Mouse (Mus musculus): ENCODE data around the gene Cbll1. TPM values are rescaled to one million over a fixed set of nuclear protein-coding genes. Genes with fewer than 3 reads are reported as not detected.
"Not testable (repeated sequence)": the region's sequence is repeated elsewhere in the genome, so short reads cannot be mapped to it uniquely, and the experiment has no call there.

The Cbll1 gene
- polyA plus RNA-seq, 1 experiment from 2014 or later = 13.1 TPM

- H3K36me3 ChIP-seq (ENCODE audit: insufficient read depth, low read length); DNase-seq (ENCODE audit: low spot score); H3K4me1 ChIP-seq (replicated peaks; ENCODE audit: insufficient read depth, low read length); H3K4me3 ChIP-seq (replicated peaks; ENCODE audit: low read depth, low read length); H3K9me3 ChIP-seq (replicated peaks; ENCODE audit: low read length); H3K27me3 ChIP-seq (ENCODE audit: insufficient read depth, low read length); H3K9ac ChIP-seq (ENCODE audit: low read depth, low read length); H3K27ac ChIP-seq; H3K4me2 ChIP-seq (ENCODE audit: low read length); ATAC-seq (replicated peaks; ENCODE audit: low FRiP score, low read depth): not testable (repeated sequence)
- peak; percentile 58 for TF ChIP-seq CTCF (IDR thresholded peaks at IDR 0.05; ENCODE audit: low read depth)
- 56% methylated on average over 3 of the region's 3 CpGs for WGBS
Measured at GRCm38 (mm10) chr12:31460270-31460669, 39.1 kb downstream of the Cbll1 start.

GRCm38 (mm10) chr12:31458474-31458873 is 40.9 kb downstream of the Cbll1 start:
- no peak overlapping the region for H3K27ac ChIP-seq
- ATAC-seq (replicated peaks; ENCODE audit: low FRiP score, low read depth) (no peak), DNase-seq (ENCODE audit: low spot score) (no peak)
- no peaks in the 10 kb centered on the region for H3K27me3 ChIP-seq (ENCODE audit: insufficient read depth, low read length)
- 59% methylated on average over 4 of the region's 4 CpGs for WGBS
- TF ChIP-seq CTCF (IDR thresholded peaks at IDR 0.05; ENCODE audit: low read depth) = no peak
- H3K36me3 ChIP-seq (ENCODE audit: insufficient read depth, low read length) = no peaks in the 10 kb centered on the region
- no peaks in the 10 kb centered on the region for H3K4me1 ChIP-seq (replicated peaks; ENCODE audit: insufficient read depth, low read length)
- H3K4me2 ChIP-seq (ENCODE audit: low read length) = no peak overlapping the region
- H3K4me3 ChIP-seq (replicated peaks; ENCODE audit: low read depth, low read length) = no peak overlapping the region
- no peak overlapping the region for H3K9ac ChIP-seq (ENCODE audit: low read depth, low read length)
- no peaks in the 10 kb centered on the region for H3K9me3 ChIP-seq (replicated peaks; ENCODE audit: low read length)

GRCm38 (mm10) chr12:31456271-31456670 is 43.1 kb downstream of the Cbll1 start:
- no peaks in the 10 kb centered on the region for H3K36me3 ChIP-seq (ENCODE audit: insufficient read depth, low read length)
- no peak overlapping the region for H3K27ac ChIP-seq
- no peaks in the 10 kb centered on the region for H3K27me3 ChIP-seq (ENCODE audit: insufficient read depth, low read length)
- no peaks in the 10 kb centered on the region for H3K4me1 ChIP-seq (replicated peaks; ENCODE audit: insufficient read depth, low read length)
- H3K4me3 ChIP-seq (replicated peaks; ENCODE audit: low read depth, low read length) = no peak overlapping the region
- no peaks in the 10 kb centered on the region for H3K9me3 ChIP-seq (replicated peaks; ENCODE audit: low read length)
- TF ChIP-seq CTCF (IDR thresholded peaks at IDR 0.05; ENCODE audit: low read depth) = no peak
- WGBS = 83% methylated on average over 9 of the region's 9 CpGs
- DNase-seq (ENCODE audit: low spot score) = no peak
- H3K4me2 ChIP-seq (ENCODE audit: low read length) = no peak overlapping the region
- no peak overlapping the region for H3K9ac ChIP-seq (ENCODE audit: low read depth, low read length)
- no peak for ATAC-seq (replicated peaks; ENCODE audit: low FRiP score, low read depth)

- Histone ChIP-seq H3K9ac (ENCODE audit: low read depth, low read length) (no peak overlapping the region), H3K27ac (no peak overlapping the region), H3K4me2 (ENCODE audit: low read length) (no peak overlapping the region), H3K4me3 (replicated peaks; ENCODE audit: low read depth, low read length) (no peak overlapping the region), H3K27me3 (ENCODE audit: insufficient read depth, low read length) (no peaks in the 10 kb centered on the region), H3K4me1 (replicated peaks; ENCODE audit: insufficient read depth, low read length) (no peaks in the 10 kb centered on the region), H3K9me3 (replicated peaks; ENCODE audit: low read length) (no peaks in the 10 kb centered on the region), H3K36me3 (ENCODE audit: insufficient read depth, low read length) (no peaks in the 10 kb centered on the region)
- DNase-seq (ENCODE audit: low spot score) (no peak), ATAC-seq (replicated peaks; ENCODE audit: low FRiP score, low read depth) (no peak)
- WGBS = 84% methylated on average over 3 of the region's 3 CpGs
- no peak for TF ChIP-seq CTCF (IDR thresholded peaks at IDR 0.05; ENCODE audit: low read depth)
Measured at GRCm38 (mm10) chr12:31449341-31449740, 50.1 kb downstream of the Cbll1 start.

GRCm38 (mm10) chr12:31444827-31445226 is 54.6 kb downstream of the Cbll1 start:
- Histone ChIP-seq H3K9me3 (replicated peaks; ENCODE audit: low read length) (no peaks in the 10 kb centered on the region), H3K27ac (no peak overlapping the region), H3K4me3 (replicated peaks; ENCODE audit: low read depth, low read length) (no peak overlapping the region), H3K4me2 (ENCODE audit: low read length) (0 out of 2 replicates have a peak overlapping the region, but pooled peaks have one; percentile 10), H3K4me1 (replicated peaks; ENCODE audit: insufficient read depth, low read length) (no peaks in the 10 kb centered on the region), H3K9ac (ENCODE audit: low read depth, low read length) (no peak overlapping the region), H3K27me3 (ENCODE audit: insufficient read depth, low read length) (no peaks in the 10 kb centered on the region), H3K36me3 (ENCODE audit: insufficient read depth, low read length) (no peaks in the 10 kb centered on the region)
- DNase-seq (ENCODE audit: low spot score) = no peak
- no peak for ATAC-seq (replicated peaks; ENCODE audit: low FRiP score, low read depth)
- 43% methylated on average over 6 of the region's 6 CpGs for WGBS
- TF ChIP-seq CTCF (IDR thresholded peaks at IDR 0.05; ENCODE audit: low read depth) = no peak

- Histone ChIP-seq H3K36me3 (ENCODE audit: insufficient read depth, low read length) (no peaks in the 10 kb centered on the region), H3K9ac (ENCODE audit: low read depth, low read length) (no peak overlapping the region), H3K4me1 (replicated peaks; ENCODE audit: insufficient read depth, low read length) (no peaks in the 10 kb centered on the region), H3K4me3 (replicated peaks; ENCODE audit: low read depth, low read length) (no peak overlapping the region), H3K4me2 (ENCODE audit: low read length) (peak overlapping the region; percentile 17), H3K9me3 (replicated peaks; ENCODE audit: low read length) (no peaks in the 10 kb centered on the region), H3K27me3 (ENCODE audit: insufficient read depth, low read length) (no peaks in the 10 kb centered on the region), H3K27ac (no peak overlapping the region)
- peak; percentile 68 for DNase-seq (ENCODE audit: low spot score)
- WGBS = 1% methylated on average over 11 of the region's 11 CpGs
- TF ChIP-seq CTCF (IDR thresholded peaks at IDR 0.05; ENCODE audit: low read depth) = no peak; the same call in 1 of the 2 replicates
- ATAC-seq (replicated peaks; ENCODE audit: low FRiP score, low read depth) = 0 out of 2 replicates have a peak, but pooled peaks have one; percentile 59
Measured at GRCm38 (mm10) chr12:31444131-31444546, 55.3 kb downstream of the Cbll1 start.

GRCm38 (mm10) chr12:31439612-31440011 is 59.8 kb downstream of the Cbll1 start:
- ATAC-seq (replicated peaks; ENCODE audit: low FRiP score, low read depth) (no peak), DNase-seq (ENCODE audit: low spot score) (no peak)
- Histone ChIP-seq H3K36me3 (ENCODE audit: insufficient read depth, low read length) (no peaks in the 10 kb centered on the region), H3K4me1 (replicated peaks; ENCODE audit: insufficient read depth, low read length) (no peaks in the 10 kb centered on the region), H3K9ac (ENCODE audit: low read depth, low read length) (no peak overlapping the region), H3K27me3 (ENCODE audit: insufficient read depth, low read length) (no peaks in the 10 kb centered on the region), H3K4me2 (ENCODE audit: low read length) (no peak overlapping the region), H3K9me3 (replicated peaks; ENCODE audit: low read length) (no peaks in the 10 kb centered on the region), H3K4me3 (replicated peaks; ENCODE audit: low read depth, low read length) (no peak overlapping the region), H3K27ac (no peak overlapping the region)
- 67% methylated on average over 2 of the region's 2 CpGs for WGBS
- TF ChIP-seq CTCF (IDR thresholded peaks at IDR 0.05; ENCODE audit: low read depth) = no peak

Data from kidney, postnatal 0 days (tissue).